Mouse (Mus musculus) forebrain, embryonic 11.5 days (tissue): Measurements from ENCODE around the gene Spata13. TPM values are rescaled to one million over a fixed set of nuclear protein-coding genes. Genes with fewer than 3 reads are reported as not detected.

Experiments
- ATAC-seq: fragments of 200-750 bp; cut with Nextera tagmentation; replicated peaks from 2 replicates; pipeline ENCODE4 v1.8.0; 2017; ENCODE audit warnings: moderate TSS enrichment; ENCODE audit not compliant: low FRiP score
- DNase-seq: peaks from one replicate; pipeline ENCODE4 v3.0.0-alpha.2; 2017; ENCODE audit warnings: low spot score
- H3K27ac ChIP-seq: fragments of 300-500 bp; sonication (generic); 2 replicates; pipeline ENCODE4 v1.5.1; 2014; ENCODE audit warnings: low read depth, low read length
- H3K27me3 ChIP-seq: fragments of 300-500 bp; sonication (generic); 2 replicates; pipeline ENCODE4 v1.6.1; 2014; ENCODE audit warnings: mild to moderate bottlenecking, low read length, mixed read lengths; ENCODE audit not compliant: control insufficient read depth, insufficient read depth
- H3K36me3 ChIP-seq: fragments of 300-500 bp; sonication (generic); 2 replicates; pipeline ENCODE4 v1.6.1; 2014; ENCODE audit warnings: mild to moderate bottlenecking, low read length, moderate library complexity, mixed read lengths; ENCODE audit not compliant: control insufficient read depth, insufficient read depth
- H3K4me1 ChIP-seq: fragments of 300-500 bp; sonication (generic); replicated peaks from 2 replicates; pipeline ENCODE4 v1.6.1; 2014; ENCODE audit warnings: low read length, mixed read lengths; ENCODE audit not compliant: control insufficient read depth, insufficient read depth
- H3K4me2 ChIP-seq: fragments of 300-500 bp; sonication (generic); 2 replicates; pipeline ENCODE4 v1.6.1; 2014; ENCODE audit warnings: low read depth, mild to moderate bottlenecking, low read length, moderate library complexity, mixed read lengths; ENCODE audit not compliant: severe bottlenecking
- H3K4me3 ChIP-seq: fragments of 300-500 bp; sonication (generic); 2 replicates; pipeline ENCODE4 v1.5.1; 2014; ENCODE audit warnings: low read depth, low read length
- H3K9ac ChIP-seq: fragments of 300-500 bp; sonication (generic); 2 replicates; pipeline ENCODE4 v1.6.1; 2014; ENCODE audit warnings: low read length
- H3K9me3 ChIP-seq: fragments of 300-500 bp; sonication (generic); 2 replicates; pipeline ENCODE4 v1.6.1; 2016; ENCODE audit warnings: low read length, mixed read lengths; ENCODE audit not compliant: control insufficient read depth
- WGBS: fragments of 180-500 bp; shearing (Covaris S2); extraction: QIAGEN DNeasy Blood & Tissue Kit; methylation state at CpG from one replicate; pipeline ENCODE4 v1.1.7; 2014; 5-methylcytosine and 5-hydroxymethylcytosine counted together
- polyA plus RNA-seq: library from polyadenylated mRNA; unstranded; fragments of >200 nt; fragmentation: Nextera tagmentation; extraction: Ambion mirVana; gene quantifications from 2 replicates; pipeline ENCODE4 v1.2.1, GENCODE M21; 2014

Gene Spata13
- polyA plus RNA-seq, 1 experiment from 2014 or later = 137 TPM

DNA sequence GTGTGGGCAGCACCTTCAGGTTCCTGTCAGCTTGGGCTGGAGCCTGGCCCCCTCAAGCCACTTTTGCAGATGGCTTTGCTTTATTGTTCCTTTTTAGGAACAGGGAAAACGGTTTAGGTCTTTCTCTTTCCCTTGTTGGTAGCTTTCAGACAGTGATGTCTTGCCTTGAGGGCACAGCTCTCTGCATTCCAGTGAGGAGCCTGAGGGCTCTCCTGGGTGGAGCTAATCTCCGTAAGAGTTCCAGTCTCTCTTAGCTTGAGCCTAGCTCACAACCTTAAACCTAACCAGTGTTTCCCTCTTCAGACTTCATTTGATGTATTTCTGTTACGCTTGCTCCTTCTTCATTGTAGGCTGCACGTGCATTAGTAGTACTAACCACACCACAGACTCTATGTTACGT is 81.9 kb downstream of the Spata13 start:
- no peaks in the 10 kb centered on the region for H3K27me3 ChIP-seq
- H3K4me2 ChIP-seq = no peak overlapping the region
- H3K9ac ChIP-seq = no peak overlapping the region
- H3K4me1 ChIP-seq = no peaks in the 10 kb centered on the region
- DNase-seq (no peak), ATAC-seq (no peak)
- WGBS = 83% methylated on average over 5 of the region's 5 CpGs
- H3K9me3 ChIP-seq = no peaks in the 10 kb centered on the region
- no peak overlapping the region for H3K27ac ChIP-seq
- no peak overlapping the region for H3K4me3 ChIP-seq
- H3K36me3 ChIP-seq = peaks cover 4% of the 10 kb centered on the region

DNA sequence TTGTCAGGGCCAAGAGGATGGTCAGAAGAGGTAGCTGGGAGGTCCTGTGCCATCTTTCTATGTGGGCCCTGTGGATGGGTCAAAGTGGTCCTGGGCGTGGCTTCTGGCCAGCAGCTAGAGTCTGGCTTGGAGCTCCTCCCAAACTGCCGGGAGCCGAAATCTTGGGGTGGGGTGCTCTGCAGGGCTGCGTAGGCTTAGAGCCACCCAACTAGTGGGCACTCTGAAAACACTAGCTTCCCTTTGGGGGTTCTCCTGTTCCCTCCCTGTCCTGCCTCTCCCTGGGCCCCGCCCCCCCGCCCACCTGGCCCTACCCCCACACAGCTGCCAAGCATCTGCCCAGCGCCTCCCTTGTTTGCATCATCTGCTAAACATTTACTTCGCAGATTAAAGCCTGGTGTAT is 87.5 kb downstream of the Spata13 start:
- ATAC-seq = no peak
- H3K4me1 ChIP-seq = no peaks in the 10 kb centered on the region
- H3K27me3 ChIP-seq = no peaks in the 10 kb centered on the region
- H3K4me2 ChIP-seq = no peak overlapping the region
- H3K4me3 ChIP-seq = no peak overlapping the region
- no peaks in the 10 kb centered on the region for H3K9me3 ChIP-seq
- no peak for DNase-seq
- 75% methylated on average over 8 of the region's 8 CpGs for WGBS
- no peak overlapping the region for H3K27ac ChIP-seq
- no peaks in the 10 kb centered on the region for H3K36me3 ChIP-seq
- H3K9ac ChIP-seq = no peak overlapping the region

DNA sequence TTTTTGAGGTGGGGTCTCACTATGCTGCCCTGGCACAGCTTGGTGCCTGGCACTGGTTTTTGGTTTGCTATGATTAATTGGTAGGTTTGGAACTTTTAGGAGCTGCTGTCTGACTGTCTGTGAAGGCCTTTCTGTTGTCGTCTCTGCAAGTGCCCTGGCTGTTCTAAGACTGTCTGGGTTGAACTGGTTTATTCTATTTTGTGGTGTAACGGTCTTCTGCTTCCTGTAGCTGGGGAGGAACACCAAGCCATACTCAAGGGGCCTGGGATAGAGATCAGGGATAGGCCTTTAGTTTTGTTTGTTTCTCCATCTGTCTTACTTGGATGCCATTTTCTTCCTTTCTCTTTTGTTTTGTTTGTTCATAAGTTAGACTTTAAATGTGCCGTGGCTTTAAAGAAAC is 88.1 kb downstream of the Spata13 start:
- no peak overlapping the region for H3K4me3 ChIP-seq
- DNase-seq (no peak), ATAC-seq (no peak)
- no peak overlapping the region for H3K9ac ChIP-seq
- WGBS = 86% methylated on average over 3 of the region's 3 CpGs
- no peak overlapping the region for H3K27ac ChIP-seq
- H3K9me3 ChIP-seq = no peaks in the 10 kb centered on the region
- no peaks in the 10 kb centered on the region for H3K36me3 ChIP-seq
- H3K27me3 ChIP-seq = no peaks in the 10 kb centered on the region
- H3K4me1 ChIP-seq = no peaks in the 10 kb centered on the region
- H3K4me2 ChIP-seq = no peak overlapping the region

DNA sequence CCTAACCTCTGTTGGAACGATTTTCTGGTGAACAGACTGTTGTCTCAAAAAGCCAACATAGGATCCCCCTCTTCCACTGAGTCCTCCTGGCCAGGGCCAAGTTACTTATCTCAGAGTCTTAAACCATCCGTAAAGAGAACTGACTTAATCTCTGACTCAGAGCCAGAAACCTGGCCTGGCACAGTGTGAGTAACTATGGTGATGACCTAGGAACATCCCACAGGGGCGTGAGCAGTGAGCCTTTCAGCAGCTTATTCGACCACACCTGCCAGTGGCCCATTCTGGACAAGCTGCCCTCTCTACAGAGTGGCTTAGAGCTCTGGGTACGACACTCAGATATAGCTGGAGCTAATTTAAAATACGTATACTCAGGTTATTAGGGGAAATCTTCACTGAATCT is 92.3 kb downstream of the Spata13 start:
- Histone ChIP-seq H3K36me3 (no peaks in the 10 kb centered on the region), H3K27ac (no peak overlapping the region), H3K27me3 (no peaks in the 10 kb centered on the region), H3K9me3 (no peaks in the 10 kb centered on the region), H3K4me2 (no peak overlapping the region), H3K4me1 (no peaks in the 10 kb centered on the region), H3K9ac (no peak overlapping the region), H3K4me3 (no peak overlapping the region)
- 71% methylated on average over 6 of the region's 6 CpGs for WGBS
- ATAC-seq = no peak
- DNase-seq = no peak

DNA sequence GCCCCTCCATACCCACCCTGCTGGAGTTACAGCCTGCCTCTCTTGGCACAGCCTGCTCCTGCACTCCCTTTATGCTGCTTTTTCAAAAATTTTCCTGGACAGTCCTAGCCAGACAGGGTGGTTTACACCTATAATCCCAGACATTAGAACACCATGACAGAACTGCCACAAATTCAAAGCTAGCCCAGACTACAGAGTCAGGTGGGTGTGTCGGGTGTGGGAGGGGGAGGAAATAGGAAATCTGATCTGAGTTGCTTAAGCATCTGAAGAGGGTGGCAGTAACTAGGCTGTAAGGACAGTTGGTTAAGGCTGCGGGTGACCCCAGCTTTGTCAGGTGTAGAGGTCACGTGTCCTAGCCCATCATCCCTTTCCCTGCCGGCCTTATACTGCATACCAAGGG is 93.3 kb downstream of the Spata13 start:
- ATAC-seq (no peak), DNase-seq (no peak)
- H3K4me3 ChIP-seq = no peak overlapping the region
- H3K4me1 ChIP-seq = no peaks in the 10 kb centered on the region
- H3K27me3 ChIP-seq = no peaks in the 10 kb centered on the region
- no peaks in the 10 kb centered on the region; the same call in 1 of the 2 replicates for H3K36me3 ChIP-seq
- no peak overlapping the region for H3K4me2 ChIP-seq
- H3K9ac ChIP-seq = no peak overlapping the region
- no peaks in the 10 kb centered on the region for H3K9me3 ChIP-seq
- no peak overlapping the region for H3K27ac ChIP-seq
- WGBS = 80% methylated on average over 4 of the region's 4 CpGs

DNA sequence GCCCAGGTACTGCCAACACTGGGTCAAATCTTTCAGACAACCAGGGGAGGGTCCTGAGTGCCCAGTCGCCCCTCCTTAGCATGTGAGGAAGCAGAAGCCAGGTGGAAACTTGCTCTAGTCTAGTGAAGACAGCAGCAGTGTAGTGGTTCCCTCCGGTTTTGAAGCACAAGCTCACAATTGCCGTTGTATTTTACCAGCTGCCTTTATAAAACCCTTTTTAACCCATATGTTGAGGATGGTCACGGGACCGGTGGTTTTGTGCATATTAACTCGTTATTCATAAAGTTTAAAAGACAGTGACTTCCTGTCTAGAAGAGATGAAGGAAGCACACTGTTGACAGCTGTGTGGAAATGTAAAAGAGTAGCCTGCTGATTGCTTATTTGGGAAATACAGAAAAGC is 98.3 kb downstream of the Spata13 start:
- Histone ChIP-seq H3K9me3 (no peaks in the 10 kb centered on the region), H3K9ac (no peak overlapping the region), H3K27ac (no peak overlapping the region), H3K27me3 (no peaks in the 10 kb centered on the region), H3K4me3 (no peak overlapping the region), H3K4me2 (no peak overlapping the region), H3K36me3 (no peaks in the 10 kb centered on the region; the same call in 1 of the 2 replicates), H3K4me1 (peaks cover 17% of the 10 kb centered on the region)
- DNase-seq = no peak
- WGBS = 79% methylated on average over 6 of the region's 6 CpGs
- no peak for ATAC-seq

DNA sequence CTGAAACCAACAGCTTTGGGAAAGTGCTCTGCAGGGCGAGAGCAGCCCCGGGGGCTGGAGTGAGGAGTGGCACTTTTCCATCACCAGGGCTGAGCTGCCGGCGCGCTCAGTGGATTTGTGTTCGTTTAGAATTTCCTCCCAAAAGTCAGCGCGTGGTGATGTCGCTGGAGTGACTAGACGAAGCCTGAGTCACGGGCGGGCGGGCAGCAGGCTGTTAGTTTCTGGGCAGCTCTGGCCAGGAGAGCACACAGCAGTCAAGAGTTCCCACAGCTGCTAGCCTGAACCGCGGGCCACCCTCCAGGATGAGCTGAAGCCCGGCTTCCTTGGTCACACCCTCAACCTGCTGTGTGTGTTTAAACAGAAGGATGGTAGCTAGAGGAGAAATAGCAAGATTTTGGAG is 99.0 kb downstream of the Spata13 start:
- no peak for ATAC-seq
- H3K4me3 ChIP-seq = no peak overlapping the region
- WGBS = 33% methylated on average over 16 of the region's 16 CpGs

DNA sequence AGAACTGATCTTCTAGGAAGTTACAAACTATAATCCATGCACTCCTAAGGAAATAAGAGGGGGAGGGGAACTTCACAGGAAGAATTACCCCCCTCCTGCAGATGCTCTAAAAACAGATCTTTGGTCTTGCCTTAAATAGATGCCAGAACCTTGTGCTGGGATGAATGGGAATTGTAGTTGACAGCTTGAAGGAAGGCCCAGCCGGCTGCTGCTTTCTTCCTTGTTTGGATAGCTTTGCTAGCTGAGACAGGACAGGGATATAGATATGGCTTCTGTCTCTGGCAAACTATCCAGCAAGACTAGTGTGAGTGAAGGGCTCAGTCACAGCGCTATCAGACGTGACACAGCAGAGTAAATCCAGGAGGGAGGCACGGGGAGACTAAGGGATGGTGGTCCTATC is 99.9 kb downstream of the Spata13 start:
- Histone ChIP-seq H3K4me3 (no peak overlapping the region), H3K27me3 (no peaks in the 10 kb centered on the region), H3K4me1 (peaks cover 21% of the 10 kb centered on the region), H3K4me2 (no peak overlapping the region), H3K36me3 (no peaks in the 10 kb centered on the region; the same call in 1 of the 2 replicates), H3K27ac (no peak overlapping the region), H3K9me3 (no peaks in the 10 kb centered on the region), H3K9ac (no peak overlapping the region)
- no peak for ATAC-seq
- DNase-seq = no peak
- 64% methylated on average over 4 of the region's 4 CpGs for WGBS

More for the DNA sequence above, 99.0 kb downstream of the Spata13 start:
- peaks cover 21% of the 10 kb centered on the region for H3K4me1 ChIP-seq
- no peak overlapping the region for H3K4me2 ChIP-seq
- no peaks in the 10 kb centered on the region for H3K9me3 ChIP-seq
- H3K27ac ChIP-seq = no peak overlapping the region
- no peaks in the 10 kb centered on the region for H3K27me3 ChIP-seq
- no peaks in the 10 kb centered on the region; the same call in 1 of the 2 replicates for H3K36me3 ChIP-seq
- 0 out of 2 replicates have a peak overlapping the region, but pooled peaks have one; percentile 16 for H3K9ac ChIP-seq
- DNase-seq = no peak

DNA sequence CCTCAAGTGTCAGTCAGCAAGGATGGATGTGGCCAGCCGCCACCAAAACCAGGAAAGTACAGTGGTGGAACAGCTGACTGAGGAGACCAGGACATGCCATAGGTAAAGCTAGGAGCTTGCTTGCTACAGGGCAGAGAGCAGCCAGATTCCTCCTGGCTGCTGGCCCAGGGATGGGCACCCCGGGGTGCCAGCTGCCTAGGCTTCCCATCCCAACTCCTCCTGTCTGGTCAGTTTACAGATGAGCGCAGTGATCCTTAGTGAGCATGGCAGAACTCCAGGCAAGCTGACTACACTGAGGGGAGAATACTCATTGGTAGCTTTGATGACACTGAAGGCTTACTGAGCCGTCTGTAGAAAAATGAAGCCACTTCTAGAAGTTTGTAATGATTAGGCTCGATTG is 101.4 kb downstream of the Spata13 start:
- Histone ChIP-seq H3K9ac (no peak overlapping the region), H3K4me2 (no peak overlapping the region), H3K36me3 (no peaks in the 10 kb centered on the region; the same call in 1 of the 2 replicates), H3K27ac (no peak overlapping the region), H3K27me3 (no peaks in the 10 kb centered on the region), H3K4me1 (peaks cover 23% of the 10 kb centered on the region), H3K9me3 (no peaks in the 10 kb centered on the region), H3K4me3 (no peak overlapping the region)
- ATAC-seq = no peak
- 72% methylated on average over 5 of the region's 5 CpGs for WGBS
- no peak for DNase-seq
